12 mouse cellular contexts compared by ENCODE assay signal in genomic region chrX:94185156-94185555, GRCm38 (mm10). TPM values are rescaled to one million over a fixed set of nuclear protein-coding genes. Genes with fewer than 3 reads are reported as not detected.
A peak's percentile ranks its signal among the peaks of the same experiment; 100 is the strongest.
DNase-seq lines count a peak whose midpoint lies in the region; ATAC-seq and TF ChIP-seq lines count a peak whose summit lies in the region.
"Had no signal": no experiment of that assay in that cellular context is flagged by ENCODE, and none has a peak within 500 bp of the region (broad histone marks: within the 10 kb centered on the region; RNA-seq: fewer than 3 reads in every experiment).

No protein-coding gene starts in this region.

- no peaks in the 10 kb centered on the region for H3K4me1 ChIP-seq in hindbrain, postnatal 0 days (ENCODE audit: insufficient read depth, low read length)
- no peaks in the 10 kb centered on the region for H3K4me1 ChIP-seq in hindbrain, embryonic 14.5 days (replicated peaks; ENCODE audit: control insufficient read depth, insufficient read depth, low read length)
- H3K4me1 ChIP-seq in kidney, embryonic 15.5 days: no peaks in the 10 kb centered on the region
- H3K4me1 ChIP-seq: embryonic facial prominence, embryonic 13.5 days had no signal

- TF ChIP-seq CTCF in hindbrain, postnatal 0 days (IDR thresholded peaks at IDR 0.05; ENCODE audit: low read depth): peak; percentile 51; the same call in 1 of the 2 replicates

- no peaks in the 10 kb centered on the region for H3K36me3 ChIP-seq in hindbrain, postnatal 0 days (ENCODE audit: insufficient read depth, low read length)
- no peaks in the 10 kb centered on the region for H3K36me3 ChIP-seq in hindbrain, embryonic 14.5 days (replicated peaks; ENCODE audit: control insufficient read depth, insufficient read depth)
- H3K36me3 ChIP-seq in kidney, embryonic 15.5 days: no peaks in the 10 kb centered on the region
- H3K36me3 ChIP-seq: embryonic facial prominence, embryonic 13.5 days had no signal

- peak; percentile 24 for DNase-seq in hindbrain, postnatal 0 days (ENCODE audit: low spot score)
- DNase-seq in hindbrain, embryonic 14.5 days (ENCODE audit: low spot score): no peak
- DNase-seq in thymus, postnatal 14 days: peak; percentile 5
- DNase-seq in thymus, postnatal 10 days (ENCODE audit: low spot score in 2 of 2): no peak
- peak; percentile 31 for DNase-seq in embryo, embryonic 11 days
- no peak for DNase-seq in cerebellum, postnatal 25 days
- no peak for DNase-seq in frontal cortex, postnatal 25 days (ENCODE audit: low spot score in 2 of 2)
- DNase-seq: kidney, postnatal 4 days; right cerebral cortex, adult 18-20 months had no signal

- H3K4me2 ChIP-seq in hindbrain, postnatal 0 days (ENCODE audit: low read depth, low read length): no peak overlapping the region
- H3K4me2 ChIP-seq in hindbrain, embryonic 14.5 days (replicated peaks): no peak overlapping the region
- no peak overlapping the region for H3K4me2 ChIP-seq in kidney, embryonic 15.5 days
- H3K4me2 ChIP-seq: embryonic facial prominence, embryonic 13.5 days had no signal

- ATAC-seq in hindbrain, postnatal 0 days: no peak
- no peak for ATAC-seq in hindbrain, embryonic 14.5 days (ENCODE audit: low FRiP score)
- ATAC-seq in kidney, embryonic 15.5 days (replicated peaks; ENCODE audit: low FRiP score): no peak
- ATAC-seq: Patski had no signal

- no peak overlapping the region for H3K4me3 ChIP-seq in hindbrain, postnatal 0 days (ENCODE audit: low read length)
- no peak overlapping the region for H3K4me3 ChIP-seq in hindbrain, embryonic 14.5 days (replicated peaks; ENCODE audit: low read length)
- H3K4me3 ChIP-seq in kidney, embryonic 15.5 days (replicated peaks): no peak overlapping the region
- H3K4me3 ChIP-seq: embryonic facial prominence, embryonic 13.5 days had no signal

- H3K9ac ChIP-seq in hindbrain, postnatal 0 days (replicated peaks; ENCODE audit: low read length): no peak overlapping the region
- H3K9ac ChIP-seq in hindbrain, embryonic 14.5 days: no peak overlapping the region
- H3K9ac ChIP-seq in kidney, embryonic 15.5 days: no peak overlapping the region
- H3K9ac ChIP-seq: embryonic facial prominence, embryonic 13.5 days had no signal

- no peak overlapping the region for H3K27ac ChIP-seq in hindbrain, postnatal 0 days
- H3K27ac ChIP-seq in hindbrain, embryonic 14.5 days: no peak overlapping the region
- H3K27ac ChIP-seq in kidney, embryonic 15.5 days: no peak overlapping the region
- H3K27ac ChIP-seq: embryonic facial prominence, embryonic 13.5 days had no signal

- 29% methylated on average over 1 of the region's 1 CpGs for WGBS in hindbrain, postnatal 0 days
- 56% methylated on average over 1 of the region's 1 CpGs for whole genome bisulfite sequencing in hindbrain, embryonic 14.5 days
- 43% methylated on average over 1 of the region's 1 CpGs for WGBS in kidney, embryonic 15.5 days

- no peaks in the 10 kb centered on the region for H3K27me3 ChIP-seq in hindbrain, postnatal 0 days (ENCODE audit: insufficient read depth, low read length)
- peaks cover 35% of the 10 kb centered on the region for H3K27me3 ChIP-seq in hindbrain, embryonic 14.5 days (ENCODE audit: control insufficient read depth, insufficient read depth, low read length)
- H3K27me3 ChIP-seq in kidney, embryonic 15.5 days: peaks cover 29% of the 10 kb centered on the region

- H3K9me3 ChIP-seq in hindbrain, postnatal 0 days (ENCODE audit: low read length): no peaks in the 10 kb centered on the region
- no peaks in the 10 kb centered on the region for H3K9me3 ChIP-seq in hindbrain, embryonic 14.5 days (ENCODE audit: control insufficient read depth, low read length)
- H3K9me3 ChIP-seq in kidney, embryonic 15.5 days (replicated peaks): no peaks in the 10 kb centered on the region
- H3K9me3 ChIP-seq: embryonic facial prominence, embryonic 13.5 days had no signal

RNA-seq across cellular contexts. Expression of gene Eif2s3x, which starts 27.5 kb away (rescaled TPM):
- total RNA-seq in hindbrain, postnatal 0 days (2014; rRNA removed): 179 and 196 TPM in 2 replicates
- 55.5 and 88.1 TPM in 2 replicates for polyA plus RNA-seq in hindbrain, postnatal 0 days (2015; fragmentation: Nextera tagmentation; extraction: Ambion mirVana)
- 86.0 and 91.5 TPM in 2 replicates for polyA plus RNA-seq in hindbrain, embryonic 14.5 days (2014; fragmentation: Nextera tagmentation; extraction: Ambion mirVana)
- 74.7 and 79.2 TPM in 2 replicates for polyA plus RNA-seq in kidney, embryonic 15.5 days (2015; fragmentation: Nextera tagmentation; extraction: Ambion mirVana)

RNA-seq across cellular contexts. Expression of gene Klhl15, which starts 49.2 kb away (rescaled TPM):
- total RNA-seq in hindbrain, postnatal 0 days (2014; rRNA removed): 21.7 and 26.5 TPM in 2 replicates
- polyA plus RNA-seq in hindbrain, postnatal 0 days (2015; fragmentation: Nextera tagmentation; extraction: Ambion mirVana): 8.6 and 8.7 TPM in 2 replicates
- 12.4 and 12.7 TPM in 2 replicates for polyA plus RNA-seq in hindbrain, embryonic 14.5 days (2014; fragmentation: Nextera tagmentation; extraction: Ambion mirVana)
- polyA plus RNA-seq in kidney, embryonic 15.5 days (2015; fragmentation: Nextera tagmentation; extraction: Ambion mirVana): 8.3 and 9.3 TPM in 2 replicates

Comparison
In these comparisons a context has a peak if more than half of its experiments do, and no peak if none do; other contexts are left out.
1. DNase-seq: peak in hindbrain, postnatal 0 days (single experiment), thymus, postnatal 14 days (single experiment) and embryo, embryonic 11 days (single experiment); none in hindbrain, embryonic 14.5 days (single experiment), thymus, postnatal 10 days (0 of 2), cerebellum, postnatal 25 days (0 of 2) and frontal cortex, postnatal 25 days (0 of 2).